Mouse (Mus musculus) kidney, adult 2 months (tissue): ENCODE results near the gene Gemin8. TPM values are rescaled to one million over a fixed set of nuclear protein-coding genes. Genes with fewer than 3 reads are reported as not detected.

Experiments
- DNase-seq: peaks from one replicate; pipeline ENCODE4 v3.0.0; 2021
- H3K27ac ChIP-seq: fragments of 200-500 bp; 2 replicates; pipeline ENCODE4 v1.5.1; 2012; ENCODE audit warnings: low read depth, low read length, control low read depth, inconsistent platforms; ENCODE audit not compliant: insufficient read depth
- H3K27me3 ChIP-seq: fragments of 200-500 bp; replicated peaks from 2 replicates; pipeline ENCODE4 v1.6.1; 2012; ENCODE audit warnings: mild to moderate bottlenecking, moderate library complexity, low read length, inconsistent platforms; ENCODE audit not compliant: control insufficient read depth, insufficient read depth
- H3K36me3 ChIP-seq: fragments of 200-500 bp; 2 replicates; pipeline ENCODE4 v1.6.1; 2012; ENCODE audit warnings: mild to moderate bottlenecking, moderate library complexity, low read length, inconsistent platforms; ENCODE audit not compliant: control insufficient read depth, insufficient read depth
- H3K4me1 ChIP-seq: fragments of 200-500 bp; 2 replicates; pipeline ENCODE4 v1.6.1; 2011; ENCODE audit warnings: low read length; ENCODE audit not compliant: control insufficient read depth, insufficient read depth
- H3K4me3 ChIP-seq: fragments of 200-500 bp; 2 replicates; pipeline ENCODE4 v1.5.1; 2011; ENCODE audit warnings: mild to moderate bottlenecking, low read depth, low read length, control low read depth; ENCODE audit not compliant: insufficient read depth
- CTCF ChIP-seq: fragments of 200-500 bp; conservative IDR thresholded peaks from 2 replicates; pipeline ENCODE4 v1.5.1; 2011; ENCODE audit warnings: low read depth, mild to moderate bottlenecking, control low read depth, low read length, moderate library complexity, mixed read lengths; ENCODE audit not compliant: insufficient read depth, insufficient read length
- POLR2A ChIP-seq: fragments of 200-500 bp; IDR thresholded peaks from one replicate; pipeline ENCODE4 v1.6.1; 2011; ENCODE audit warnings: low read depth, low read length, control low read depth
- WGBS: fragments of 180-500 bp; shearing (Covaris S2); methylation state at CpG from one replicate; pipeline ENCODE4 v1.1.7; 2018; 5-methylcytosine and 5-hydroxymethylcytosine counted together
- polyA plus RNA-seq: library from polyadenylated mRNA; depleted of rRNA; stranded (reverse); fragments of >200 nt; gene quantifications from 2 replicates; pipeline ENCODE4 v1.2.3, GENCODE M21; 2012

The Gemin8 gene
- polyA plus RNA-seq, 1 experiment = 7.7 TPM

- Histone ChIP-seq H3K4me1 (no peaks in the 10 kb centered on the region), H3K4me3 (no peak overlapping the region), H3K27me3 (no peaks in the 10 kb centered on the region), H3K27ac (no peak overlapping the region), H3K36me3 (no peaks in the 10 kb centered on the region)
- peak; percentile 5 for DNase-seq
- WGBS = 48% methylated on average over 2 of the region's 2 CpGs
- TF ChIP-seq POLR2A (no peak), CTCF (no peak)
These were observed 28.0 kb downstream of the Gemin8 start for GRCm38 (mm10) chrX:166198266-166198665.

- H3K27ac ChIP-seq = no peak overlapping the region
- TF ChIP-seq CTCF (no peak), POLR2A (no peak)
- H3K4me1 ChIP-seq = no peaks in the 10 kb centered on the region
- no peak for DNase-seq
- H3K36me3 ChIP-seq = no peaks in the 10 kb centered on the region
- H3K27me3 ChIP-seq = no peaks in the 10 kb centered on the region
- no peak overlapping the region for H3K4me3 ChIP-seq
These were observed 29.6 kb downstream of the Gemin8 start for GRCm38 (mm10) chrX:166199812-166200211.

- H3K36me3 ChIP-seq = no peaks in the 10 kb centered on the region
- no peaks in the 10 kb centered on the region for H3K27me3 ChIP-seq
- H3K27ac ChIP-seq = no peak overlapping the region
- no peak for TF ChIP-seq CTCF
- TF ChIP-seq POLR2A = no peak
- WGBS = 87% methylated on average over 2 of the region's 2 CpGs
- no peak overlapping the region for H3K4me3 ChIP-seq
- no peaks in the 10 kb centered on the region for H3K4me1 ChIP-seq
- no peak for DNase-seq
These were observed 44.3 kb downstream of the Gemin8 start for GRCm38 (mm10) chrX:166214576-166214975.

DNA sequence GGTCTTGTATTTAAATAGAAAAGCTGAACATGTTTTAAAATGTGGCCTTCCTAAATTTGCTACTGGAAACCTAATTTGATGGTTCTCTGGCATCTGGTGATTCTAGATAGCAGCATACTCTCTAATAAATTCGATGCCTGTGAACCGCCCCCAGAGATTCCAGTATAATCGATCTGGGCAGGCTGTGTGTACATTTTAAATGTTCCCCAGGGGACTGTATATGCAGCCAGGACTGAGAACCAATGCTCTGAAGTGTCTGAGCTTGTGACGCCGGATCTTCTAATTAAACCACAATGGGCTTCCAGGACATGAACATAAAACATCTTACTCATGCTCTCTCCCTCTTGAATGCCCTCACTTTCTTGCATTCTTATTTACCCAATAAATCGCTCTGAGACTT, 46.0 kb downstream of the Gemin8 start:
- WGBS = 66% methylated on average over 6 of the region's 6 CpGs
- Histone ChIP-seq H3K4me1 (no peaks in the 10 kb centered on the region), H3K27ac (no peak overlapping the region), H3K36me3 (no peaks in the 10 kb centered on the region), H3K27me3 (no peaks in the 10 kb centered on the region), H3K4me3 (no peak overlapping the region)
- no peak for TF ChIP-seq POLR2A
- TF ChIP-seq CTCF = no peak
- DNase-seq = no peak

GRCm38 (mm10) chrX:166216720-166217119, 46.5 kb downstream of the Gemin8 start:
- no peak overlapping the region for H3K27ac ChIP-seq
- DNase-seq = no peak
- no peak overlapping the region for H3K4me3 ChIP-seq
- H3K4me1 ChIP-seq = no peaks in the 10 kb centered on the region
- WGBS = 76% methylated on average over 8 of the region's 8 CpGs
- no peaks in the 10 kb centered on the region for H3K36me3 ChIP-seq
- no peaks in the 10 kb centered on the region for H3K27me3 ChIP-seq
- TF ChIP-seq CTCF (no peak), POLR2A (no peak)

DNA sequence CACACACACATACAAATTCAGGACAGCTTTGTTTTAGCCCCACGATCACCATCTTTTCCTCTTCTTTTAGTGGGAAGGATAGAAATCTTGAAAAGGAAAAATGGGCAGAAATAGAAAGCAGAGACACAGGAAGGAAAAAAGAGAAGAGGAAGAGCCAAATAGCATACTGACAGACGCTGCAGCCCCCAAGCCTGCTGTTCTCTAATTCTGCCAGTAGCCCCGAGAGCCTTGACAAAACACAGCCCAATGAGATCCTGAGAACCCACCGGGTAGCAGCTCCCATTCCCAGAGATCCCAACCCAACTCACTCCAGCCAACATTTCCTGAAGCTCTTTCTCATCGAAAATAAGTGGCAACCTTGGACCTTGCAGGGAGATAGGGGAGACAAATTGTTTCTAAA, 49.1 kb downstream of the Gemin8 start:
- H3K27me3 ChIP-seq = no peaks in the 10 kb centered on the region

DNA sequence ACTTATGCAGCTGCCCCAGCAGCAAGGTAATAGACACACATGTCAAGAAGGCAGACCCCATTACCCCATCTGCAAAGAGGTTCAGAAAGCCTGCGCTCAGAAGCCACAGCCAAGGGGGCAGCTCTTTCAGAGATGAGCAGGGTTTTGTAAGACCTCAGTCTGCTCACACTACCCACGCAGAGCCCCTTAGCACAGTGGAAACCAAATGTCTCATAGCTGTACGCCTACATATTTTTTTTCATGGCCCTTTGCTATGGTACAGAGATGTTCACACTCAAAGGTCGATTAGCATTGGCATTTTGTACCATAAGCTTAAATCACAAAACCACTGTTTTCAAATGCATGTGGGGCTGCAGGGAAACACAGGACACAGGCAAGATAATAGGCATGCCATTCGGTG, 56.6 kb downstream of the Gemin8 start:
- Histone ChIP-seq H3K27ac (no peak overlapping the region), H3K27me3 (no peaks in the 10 kb centered on the region), H3K4me3 (no peak overlapping the region), H3K4me1 (no peaks in the 10 kb centered on the region), H3K36me3 (no peaks in the 10 kb centered on the region)
- TF ChIP-seq CTCF = no peak
- TF ChIP-seq POLR2A = no peak
- WGBS = 87% methylated on average over 5 of the region's 5 CpGs
- no peak for DNase-seq

More for the DNA sequence above, 49.1 kb downstream of the Gemin8 start:
- 69% methylated on average over 5 of the region's 5 CpGs for WGBS
- Histone ChIP-seq H3K36me3 (no peaks in the 10 kb centered on the region), H3K4me3 (no peak overlapping the region), H3K27ac (no peak overlapping the region), H3K4me1 (no peaks in the 10 kb centered on the region)
- TF ChIP-seq POLR2A = no peak
- no peak for DNase-seq

DNA sequence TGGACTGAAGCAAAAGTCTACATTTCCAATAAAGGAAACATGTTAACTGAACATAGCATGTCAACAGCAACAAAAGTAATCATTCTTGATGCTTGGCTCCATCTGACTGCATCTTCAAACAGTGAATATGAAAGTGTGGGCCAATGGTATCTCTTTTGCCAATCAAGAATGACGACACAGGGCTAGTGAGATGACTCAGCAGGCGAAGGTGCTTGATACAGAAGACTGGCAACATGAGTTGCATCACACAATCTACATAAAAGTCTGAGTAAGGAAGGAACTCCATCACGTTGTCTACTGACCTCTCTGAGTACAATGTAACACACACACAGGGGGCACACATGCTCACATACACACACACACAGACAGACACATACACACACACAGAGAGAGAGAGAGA, 59.5 kb downstream of the Gemin8 start:
- no peak for DNase-seq

More for the DNA sequence above, 59.5 kb downstream of the Gemin8 start:
- Histone ChIP-seq H3K4me3 (no peak overlapping the region), H3K27ac (no peak overlapping the region), H3K27me3 (no peaks in the 10 kb centered on the region), H3K4me1 (no peaks in the 10 kb centered on the region), H3K36me3 (no peaks in the 10 kb centered on the region)
- WGBS = 80% methylated on average over 3 of the region's 3 CpGs
- TF ChIP-seq CTCF = no peak
- no peak for TF ChIP-seq POLR2A
